Mouse (Mus musculus): Measurements from ENCODE around the gene Pex19. TPM values are rescaled to one million over a fixed set of nuclear protein-coding genes. Genes with fewer than 3 reads are reported as not detected.

The Pex19 gene
- total and polyA plus RNA-seq, 2 experiments = 92.5 to 113 TPM

GRCm38 (mm10) chr1:172160508-172160907, 34.0 kb downstream of the Pex19 start:
- Histone ChIP-seq H3K27me3 (ENCODE audit: control insufficient read depth, insufficient read depth, low read length) (no peaks in the 10 kb centered on the region), H3K27ac (replicated peaks; ENCODE audit: insufficient read depth, low read depth, low read length) (no peak overlapping the region), H3K79me2 (ENCODE audit: control insufficient read depth, insufficient read depth, low read length) (peaks cover 21% of the 10 kb centered on the region), H3K4me1 (ENCODE audit: control insufficient read depth, insufficient read depth, low read length) (peaks cover 40% of the 10 kb centered on the region), H3K9ac (ENCODE audit: low read depth, low read length) (no peak overlapping the region), H3K4me3 (ENCODE audit: insufficient read depth, low read depth, low read length) (no peak overlapping the region), H3K36me3 (ENCODE audit: control insufficient read depth, insufficient read depth, low read length) (peaks cover 17% of the 10 kb centered on the region)
- DNase-seq (ENCODE audit: extremely low read depth, low read depth, low spot score) = peak; percentile 64
- no peak for TF ChIP-seq POLR2A (IDR thresholded peaks at IDR 0.05; ENCODE audit: extremely low read depth, insufficient read depth, low read length)
- no peak for TF ChIP-seq CTCF (IDR thresholded peaks at IDR 0.05; ENCODE audit: low read depth, low read length)

GRCm38 (mm10) chr1:172162009-172162408, 35.5 kb downstream of the Pex19 start:
- Histone ChIP-seq H3K9ac (ENCODE audit: low read depth, low read length) (no peak overlapping the region), H3K79me2 (ENCODE audit: control insufficient read depth, insufficient read depth, low read length) (peaks cover 22% of the 10 kb centered on the region), H3K36me3 (ENCODE audit: control insufficient read depth, insufficient read depth, low read length) (peaks cover 22% of the 10 kb centered on the region), H3K27me3 (ENCODE audit: control insufficient read depth, insufficient read depth, low read length) (no peaks in the 10 kb centered on the region), H3K4me3 (ENCODE audit: insufficient read depth, low read depth, low read length) (no peak overlapping the region), H3K27ac (replicated peaks; ENCODE audit: insufficient read depth, low read depth, low read length) (no peak overlapping the region), H3K4me1 (ENCODE audit: control insufficient read depth, insufficient read depth, low read length) (peaks cover 41% of the 10 kb centered on the region)
- 93% methylated on average over 1 of the region's 1 CpGs for WGBS
- DNase-seq (ENCODE audit: extremely low read depth, low read depth, low spot score) = no peak
- TF ChIP-seq CTCF (IDR thresholded peaks at IDR 0.05; ENCODE audit: low read depth, low read length) = no peak
- TF ChIP-seq POLR2A (IDR thresholded peaks at IDR 0.05; ENCODE audit: extremely low read depth, insufficient read depth, low read length) = no peak

GRCm38 (mm10) chr1:172162959-172163358, 36.4 kb downstream of the Pex19 start:
- Histone ChIP-seq H3K4me1 (ENCODE audit: control insufficient read depth, insufficient read depth, low read length) (peaks cover 41% of the 10 kb centered on the region), H3K27ac (replicated peaks; ENCODE audit: insufficient read depth, low read depth, low read length) (0 out of 2 replicates have a peak overlapping the region, but pooled peaks have one; percentile 7), H3K4me3 (ENCODE audit: insufficient read depth, low read depth, low read length) (no peak overlapping the region), H3K36me3 (ENCODE audit: control insufficient read depth, insufficient read depth, low read length) (peaks cover 31% of the 10 kb centered on the region), H3K79me2 (ENCODE audit: control insufficient read depth, insufficient read depth, low read length) (peaks cover 22% of the 10 kb centered on the region), H3K27me3 (ENCODE audit: control insufficient read depth, insufficient read depth, low read length) (no peaks in the 10 kb centered on the region), H3K9ac (ENCODE audit: low read depth, low read length) (no peak overlapping the region)
- TF ChIP-seq CTCF (IDR thresholded peaks at IDR 0.05; ENCODE audit: low read depth, low read length) (no peak), POLR2A (IDR thresholded peaks at IDR 0.05; ENCODE audit: extremely low read depth, insufficient read depth, low read length) (no peak)
- 35% methylated on average over 6 of the region's 6 CpGs for WGBS
- peak; percentile 50 for DNase-seq (ENCODE audit: extremely low read depth, low read depth, low spot score)

- Histone ChIP-seq H3K4me1 (ENCODE audit: control insufficient read depth, insufficient read depth, low read length) (peaks cover 18% of the 10 kb centered on the region), H3K27ac (replicated peaks; ENCODE audit: insufficient read depth, low read depth, low read length) (no peak overlapping the region), H3K36me3 (ENCODE audit: control insufficient read depth, insufficient read depth, low read length) (peaks cover 66% of the 10 kb centered on the region)
Observed at GRCm38 (mm10) chr1:172167911-172168310, 41.4 kb downstream of the Pex19 start.

GRCm38 (mm10) chr1:172169809-172170208, 43.3 kb downstream of the Pex19 start:
- Histone ChIP-seq H3K27ac (replicated peaks; ENCODE audit: insufficient read depth, low read depth, low read length) (no peak overlapping the region), H3K4me3 (ENCODE audit: insufficient read depth, low read depth, low read length) (no peak overlapping the region), H3K4me1 (ENCODE audit: control insufficient read depth, insufficient read depth, low read length) (peaks cover 6% of the 10 kb centered on the region; the same call in 1 of the 2 replicates), H3K36me3 (ENCODE audit: control insufficient read depth, insufficient read depth, low read length) (peaks cover 81% of the 10 kb centered on the region), H3K9ac (ENCODE audit: low read depth, low read length) (no peak overlapping the region), H3K27me3 (ENCODE audit: control insufficient read depth, insufficient read depth, low read length) (no peaks in the 10 kb centered on the region), H3K79me2 (ENCODE audit: control insufficient read depth, insufficient read depth, low read length) (peaks cover 27% of the 10 kb centered on the region)
- WGBS = 90% methylated on average over 5 of the region's 5 CpGs
- TF ChIP-seq POLR2A (IDR thresholded peaks at IDR 0.05; ENCODE audit: extremely low read depth, insufficient read depth, low read length) (no peak), CTCF (IDR thresholded peaks at IDR 0.05; ENCODE audit: low read depth, low read length) (no peak)
- DNase-seq (ENCODE audit: extremely low read depth, low read depth, low spot score) = no peak

More at GRCm38 (mm10) chr1:172167911-172168310, 41.4 kb downstream of the Pex19 start:
- no peak for TF ChIP-seq POLR2A (IDR thresholded peaks at IDR 0.05; ENCODE audit: extremely low read depth, insufficient read depth, low read length)
- TF ChIP-seq CTCF (IDR thresholded peaks at IDR 0.05; ENCODE audit: low read depth, low read length) = no peak
- 63% methylated on average over 5 of the region's 5 CpGs for WGBS
- Histone ChIP-seq H3K4me3 (ENCODE audit: insufficient read depth, low read depth, low read length) (no peak overlapping the region), H3K79me2 (ENCODE audit: control insufficient read depth, insufficient read depth, low read length) (peaks cover 23% of the 10 kb centered on the region), H3K27me3 (ENCODE audit: control insufficient read depth, insufficient read depth, low read length) (no peaks in the 10 kb centered on the region), H3K9ac (ENCODE audit: low read depth, low read length) (no peak overlapping the region)
- DNase-seq (ENCODE audit: extremely low read depth, low read depth, low spot score) = no peak

GRCm38 (mm10) chr1:172172381-172172780, 45.8 kb downstream of the Pex19 start:
- TF ChIP-seq CTCF (IDR thresholded peaks at IDR 0.05; ENCODE audit: low read depth, low read length) (no peak), POLR2A (IDR thresholded peaks at IDR 0.05; ENCODE audit: extremely low read depth, insufficient read depth, low read length) (no peak)
- H3K9ac ChIP-seq (ENCODE audit: low read depth, low read length) = no peak overlapping the region
- no peaks in the 10 kb centered on the region for H3K4me1 ChIP-seq (ENCODE audit: control insufficient read depth, insufficient read depth, low read length)
- H3K27me3 ChIP-seq (ENCODE audit: control insufficient read depth, insufficient read depth, low read length) = no peaks in the 10 kb centered on the region
- no peak overlapping the region for H3K27ac ChIP-seq (replicated peaks; ENCODE audit: insufficient read depth, low read depth, low read length)
- 96% methylated on average over 21 of the region's 21 CpGs for WGBS
- H3K36me3 ChIP-seq (ENCODE audit: control insufficient read depth, insufficient read depth, low read length) = peaks cover 82% of the 10 kb centered on the region
- peaks cover 20% of the 10 kb centered on the region for H3K79me2 ChIP-seq (ENCODE audit: control insufficient read depth, insufficient read depth, low read length)
- no peak overlapping the region for H3K4me3 ChIP-seq (ENCODE audit: insufficient read depth, low read depth, low read length)
- no peak for DNase-seq (ENCODE audit: extremely low read depth, low read depth, low spot score)

All from liver, adult 2 months (tissue).